Mouse (Mus musculus) brain, embryonic 18.5 days (tissue): ENCODE results near the gene Stk10.
"Not testable (repeated sequence)": the region's sequence is repeated elsewhere in the genome, so short reads cannot be mapped to it uniquely, and the experiment has no call there.

Experiments
- DNase-seq: peaks from one replicate; pipeline ENCODE4 v3.0.0-alpha.2; 2012; ENCODE audit warnings: low read depth, low spot score

The Stk10 gene

GRCm38 (mm10) chr11:32532765-32533481, at the start of gene Stk10:
TSS of gene Stk10 (plus strand) at chr11:32533305.
- DNase-seq: peak; percentile 69

GRCm38 (mm10) chr11:32485290-32485689, 47.8 kb upstream of the Stk10 start:
- DNase-seq: no peak

GRCm38 (mm10) chr11:32486621-32487020, 46.5 kb upstream of the Stk10 start:
- DNase-seq: no peak

GRCm38 (mm10) chr11:32487501-32487900, 45.6 kb upstream of the Stk10 start:
- DNase-seq: no peak

- DNase-seq: no peak
These were observed 44.8 kb upstream of the Stk10 start for GRCm38 (mm10) chr11:32488344-32488743.

GRCm38 (mm10) chr11:32488808-32489670, 44.1 kb upstream of the Stk10 start:
- DNase-seq: no peak

GRCm38 (mm10) chr11:32491079-32491478, 42.0 kb upstream of the Stk10 start:
- DNase-seq: no peak

GRCm38 (mm10) chr11:32493312-32493711, 39.8 kb upstream of the Stk10 start:
- no peak for DNase-seq

- no peak for DNase-seq
These were observed 37.8 kb upstream of the Stk10 start for GRCm38 (mm10) chr11:32495283-32495682.

- peak; percentile 43 for DNase-seq
These were observed 34.2 kb upstream of the Stk10 start for GRCm38 (mm10) chr11:32498757-32499535.

GRCm38 (mm10) chr11:32499931-32500330, 33.2 kb upstream of the Stk10 start:
- no peak for DNase-seq

- DNase-seq: no peak
These were observed 29.4 kb upstream of the Stk10 start for GRCm38 (mm10) chr11:32503711-32504110.

- no peak for DNase-seq
These were observed 27.9 kb upstream of the Stk10 start for GRCm38 (mm10) chr11:32505091-32505739.

GRCm38 (mm10) chr11:32510930-32511329, 22.2 kb upstream of the Stk10 start:
- DNase-seq: no peak

GRCm38 (mm10) chr11:32514853-32515252, 18.3 kb upstream of the Stk10 start:
- DNase-seq: not testable (repeated sequence)

- no peak for DNase-seq
These were observed 17.0 kb upstream of the Stk10 start for GRCm38 (mm10) chr11:32516091-32516490.

GRCm38 (mm10) chr11:32516916-32517712, 16.0 kb upstream of the Stk10 start:
- DNase-seq: no peak

- DNase-seq: no peak
These were observed 14.3 kb upstream of the Stk10 start for GRCm38 (mm10) chr11:32518770-32519169.

- no peak for DNase-seq
These were observed 13.8 kb upstream of the Stk10 start for GRCm38 (mm10) chr11:32519354-32519753.

- DNase-seq: no peak
These were observed 11.9 kb upstream of the Stk10 start for GRCm38 (mm10) chr11:32521246-32521645.
